Mouse (Mus musculus) limb, embryonic 13.5 days (tissue): ENCODE measurements around the gene Mrpl44. TPM values are rescaled to one million over a fixed set of nuclear protein-coding genes. Genes with fewer than 3 reads are reported as not detected.

Experiments used
- ATAC-seq: fragments of 200-750 bp; cut with Nextera tagmentation; 2 replicates; pipeline ENCODE4 v1.8.0; 2017; ENCODE audit warnings: low read depth, moderate number of reproducible peaks, moderate TSS enrichment; ENCODE audit not compliant: low FRiP score
- H3K27ac ChIP-seq: fragments of 300-500 bp; sonication (generic); 2 replicates; pipeline ENCODE4 v1.5.1; 2015; ENCODE audit warnings: inconsistent platforms, mild to moderate bottlenecking, moderate library complexity
- H3K27me3 ChIP-seq: fragments of 300-500 bp; sonication (generic); 2 replicates; pipeline ENCODE4 v1.6.1; 2015; ENCODE audit warnings: mild to moderate bottlenecking, inconsistent platforms
- H3K36me3 ChIP-seq: fragments of 300-500 bp; sonication (generic); 2 replicates; pipeline ENCODE4 v1.6.1; 2015; ENCODE audit warnings: inconsistent platforms, mild to moderate bottlenecking, moderate library complexity
- H3K4me1 ChIP-seq: fragments of 300-500 bp; sonication (generic); 2 replicates; pipeline ENCODE4 v1.6.1; 2015; ENCODE audit warnings: inconsistent platforms
- H3K4me2 ChIP-seq: fragments of 300-500 bp; sonication (generic); replicated peaks from 2 replicates; pipeline ENCODE4 v1.6.1; 2015; ENCODE audit warnings: inconsistent platforms, mild to moderate bottlenecking, moderate library complexity
- H3K4me3 ChIP-seq: fragments of 300-500 bp; sonication (generic); 2 replicates; pipeline ENCODE4 v1.5.1; 2015; ENCODE audit warnings: moderate library complexity, mild to moderate bottlenecking, inconsistent platforms
- H3K9ac ChIP-seq: fragments of 300-500 bp; sonication (generic); 2 replicates; pipeline ENCODE4 v1.6.1; 2015; ENCODE audit warnings: mild to moderate bottlenecking, inconsistent platforms
- H3K9me3 ChIP-seq: fragments of 300-500 bp; sonication (generic); 2 replicates; pipeline ENCODE4 v1.6.1; 2016; ENCODE audit warnings: inconsistent platforms
- WGBS: fragments of 180-500 bp; shearing (Covaris S2); methylation state at CpG from one replicate; pipeline ENCODE4 v1.1.7; 2015; 5-methylcytosine and 5-hydroxymethylcytosine counted together
- polyA plus RNA-seq: library from polyadenylated mRNA; unstranded; fragments of >200 nt; fragmentation: Nextera tagmentation; extraction: Ambion mirVana; gene quantifications from 2 replicates; pipeline ENCODE4 v1.2.1, GENCODE M21; 2015

Gene Mrpl44
- polyA plus RNA-seq, 1 experiment from 2014 or later, result 42.1 TPM

DNA sequence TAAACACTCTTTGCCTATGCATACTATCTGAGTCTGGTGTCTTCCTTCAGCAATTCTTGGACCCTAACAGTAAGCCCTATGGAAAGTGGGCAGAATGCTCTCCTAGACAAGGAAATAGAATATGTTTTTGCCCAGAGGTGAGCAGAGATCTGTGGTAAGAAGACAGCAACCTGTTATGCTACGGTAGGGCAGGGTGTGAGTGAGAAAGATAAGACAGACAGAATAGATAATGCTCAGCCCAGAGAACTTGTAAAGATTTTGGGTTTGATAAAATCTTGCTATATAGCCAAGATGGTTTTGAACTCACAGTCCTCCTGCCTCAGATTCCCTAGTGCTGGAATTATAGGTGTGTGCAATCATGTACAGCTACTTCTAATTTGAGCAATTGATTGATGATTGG lies 11.3 kb upstream of the Mrpl44 start:
- no peak overlapping the region for H3K4me3 ChIP-seq
- no peaks in the 10 kb centered on the region for H3K36me3 ChIP-seq
- no peak for ATAC-seq
- peaks cover 12% of the 10 kb centered on the region for H3K4me1 ChIP-seq
- no peak overlapping the region for H3K27ac ChIP-seq
- H3K27me3 ChIP-seq, result no peaks in the 10 kb centered on the region
- WGBS, result 85% methylated on average over 1 of the region's 1 CpGs
- no peaks in the 10 kb centered on the region for H3K9me3 ChIP-seq
- H3K4me2 ChIP-seq, result no peak overlapping the region
- no peak overlapping the region for H3K9ac ChIP-seq

DNA sequence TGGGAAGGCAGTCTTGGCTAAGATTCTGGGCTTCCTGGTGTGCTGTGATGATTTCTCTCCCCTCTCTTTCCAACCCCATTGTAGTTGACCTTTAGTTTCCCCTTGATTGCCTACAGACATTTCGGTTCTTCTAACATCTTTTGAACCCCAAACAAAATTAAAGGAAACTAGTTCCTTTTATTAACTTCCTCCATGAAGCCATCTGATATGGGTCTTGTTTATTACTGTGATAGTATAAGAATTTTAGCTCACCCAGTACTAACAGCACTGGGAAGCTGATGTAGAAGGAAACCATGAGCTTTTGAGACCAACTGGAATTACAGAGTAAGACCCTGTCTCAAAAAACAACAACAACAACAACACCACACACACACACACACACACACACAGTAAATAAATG lies 7.6 kb upstream of the Mrpl44 start:
- no peak for ATAC-seq
- H3K27ac ChIP-seq, result no peak overlapping the region
- H3K36me3 ChIP-seq, result no peaks in the 10 kb centered on the region
- no peak overlapping the region for H3K4me3 ChIP-seq
- H3K9ac ChIP-seq, result no peak overlapping the region
- no peaks in the 10 kb centered on the region for H3K4me1 ChIP-seq
- H3K9me3 ChIP-seq, result no peaks in the 10 kb centered on the region
- H3K4me2 ChIP-seq, result no peak overlapping the region
- 55% methylated on average over 1 of the region's 1 CpGs for WGBS
- no peaks in the 10 kb centered on the region for H3K27me3 ChIP-seq

DNA sequence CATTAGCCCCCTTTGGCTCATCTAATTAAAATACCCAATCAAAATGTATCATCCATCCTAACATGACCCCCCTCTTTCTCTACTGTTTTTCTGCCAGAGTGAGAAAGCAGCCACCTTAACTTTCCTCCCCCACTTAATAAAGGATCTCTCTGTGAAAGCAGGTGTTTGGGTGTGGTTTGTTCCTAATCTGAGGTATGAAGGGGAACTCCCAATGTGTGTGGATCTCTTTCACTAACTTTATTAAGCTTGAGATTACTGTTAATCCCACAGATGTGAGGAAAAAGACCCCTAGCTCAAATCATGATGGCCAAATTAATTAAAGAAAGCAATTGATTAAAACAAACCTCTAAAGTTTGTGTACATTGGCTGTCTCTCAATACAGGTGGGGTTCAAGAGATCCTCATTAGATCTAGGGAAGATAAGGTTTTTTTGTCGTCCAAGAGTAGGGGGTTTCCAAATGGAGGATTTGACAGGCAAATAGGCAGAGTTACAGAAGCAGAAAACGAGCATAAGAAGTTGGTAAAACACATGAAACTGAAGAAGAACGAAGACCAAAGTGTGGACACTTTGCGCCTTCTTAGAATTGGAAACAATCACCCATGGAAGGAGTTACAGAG lies 1.5 kb upstream of the Mrpl44 start:
- ATAC-seq, result no peak

DNA sequence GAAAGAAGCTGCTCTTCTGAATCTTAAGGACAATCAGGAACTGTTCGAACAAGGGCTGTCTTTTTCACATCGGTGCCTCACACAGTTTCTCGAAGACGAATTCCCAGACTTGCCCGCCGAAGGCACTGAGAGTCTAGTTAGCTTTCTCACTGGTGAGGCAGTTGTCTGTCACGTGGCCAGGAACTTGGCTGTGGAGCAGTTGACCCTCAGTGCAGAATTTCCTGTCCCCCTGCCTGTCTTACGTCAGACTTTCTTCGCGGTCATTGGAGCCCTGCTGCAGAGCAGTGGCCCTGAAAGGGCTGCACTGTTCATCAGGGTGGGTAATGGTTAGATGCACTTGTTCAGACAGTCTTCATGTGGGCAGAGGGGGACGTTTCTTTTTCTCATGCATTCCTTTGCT lies 2.2 kb downstream of the Mrpl44 start:
- 88% methylated on average over 11 of the region's 11 CpGs for WGBS
- peaks cover 10% of the 10 kb centered on the region; the same call in 1 of the 2 replicates for H3K4me1 ChIP-seq
- H3K9ac ChIP-seq, result no peak overlapping the region
- H3K27me3 ChIP-seq, result no peaks in the 10 kb centered on the region
- no peak for ATAC-seq
- no peak overlapping the region for H3K27ac ChIP-seq
- no peaks in the 10 kb centered on the region for H3K9me3 ChIP-seq
- H3K4me3 ChIP-seq, result no peak overlapping the region
- peaks cover 50% of the 10 kb centered on the region for H3K36me3 ChIP-seq
- H3K4me2 ChIP-seq, result no peak overlapping the region

More for the DNA sequence above, 1.5 kb upstream of the Mrpl44 start:
- 81% methylated on average over 4 of the region's 4 CpGs for WGBS
- Histone ChIP-seq H3K9ac (no peak overlapping the region), H3K4me1 (peaks cover 4% of the 10 kb centered on the region; the same call in 1 of the 2 replicates), H3K27ac (no peak overlapping the region), H3K36me3 (peaks cover 14% of the 10 kb centered on the region), H3K9me3 (no peaks in the 10 kb centered on the region), H3K27me3 (no peaks in the 10 kb centered on the region), H3K4me2 (no peak overlapping the region), H3K4me3 (no peak overlapping the region)

DNA sequence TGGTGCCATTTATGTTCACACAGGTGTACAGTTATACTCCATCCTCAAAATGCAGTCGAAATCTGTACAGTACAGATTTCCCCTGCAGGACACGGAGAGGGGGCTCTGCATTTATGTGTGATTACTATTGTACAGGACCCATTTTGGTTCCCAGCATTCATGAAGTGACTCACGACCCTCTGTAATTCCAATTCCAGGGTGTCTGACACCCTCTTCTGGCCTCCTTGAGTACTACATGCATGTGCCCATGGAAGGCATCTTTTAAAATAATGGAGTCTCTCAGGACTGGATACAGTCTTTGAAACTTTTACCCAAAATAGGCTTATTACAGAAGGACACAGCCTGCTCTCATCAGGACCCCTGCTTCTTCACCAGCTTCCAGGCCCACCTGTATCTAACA lies 6.6 kb downstream of the Mrpl44 start:
- Histone ChIP-seq H3K4me3 (no peak overlapping the region), H3K9ac (no peak overlapping the region), H3K36me3 (peaks cover 57% of the 10 kb centered on the region), H3K9me3 (no peaks in the 10 kb centered on the region), H3K4me1 (peaks cover 7% of the 10 kb centered on the region; the same call in 1 of the 2 replicates), H3K4me2 (no peak overlapping the region), H3K27ac (no peak overlapping the region), H3K27me3 (no peaks in the 10 kb centered on the region)
- 83% methylated on average over 3 of the region's 3 CpGs for WGBS
- ATAC-seq, result no peak

DNA sequence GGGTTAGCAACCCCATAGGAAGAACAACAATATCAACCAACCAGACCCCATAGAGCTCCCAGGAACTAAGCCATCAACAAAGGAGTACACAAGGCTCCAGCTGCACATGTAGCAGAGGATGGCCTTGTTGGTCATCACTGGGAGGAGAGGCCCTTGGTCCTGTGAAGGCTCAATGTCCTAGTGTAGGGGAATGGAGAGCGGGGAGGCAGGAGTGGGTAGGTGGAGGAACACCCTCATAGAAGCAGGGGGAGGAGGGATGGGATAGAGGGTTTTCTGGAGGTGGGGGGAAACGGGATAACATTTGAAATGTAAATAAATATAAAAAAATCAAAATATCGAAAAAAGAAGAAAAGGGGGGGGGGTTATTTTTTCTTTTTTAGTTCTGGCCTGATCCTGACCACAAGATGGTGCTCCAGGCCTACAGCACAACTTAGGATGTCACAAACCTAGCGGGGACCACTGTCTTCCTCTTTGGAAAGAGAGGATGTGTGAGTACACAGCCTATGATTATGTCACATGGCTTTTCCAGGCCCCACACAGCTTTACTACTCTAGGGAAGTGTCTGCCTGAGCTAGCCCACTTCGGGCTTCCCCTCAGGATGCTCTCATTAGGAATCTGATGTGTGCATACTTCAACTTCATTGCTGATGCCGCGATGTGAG lies 10.6 kb downstream of the Mrpl44 start:
- WGBS, result 65% methylated on average over 7 of the region's 7 CpGs
- Histone ChIP-seq H3K4me3 (no peak overlapping the region), H3K36me3 (peaks cover 21% of the 10 kb centered on the region), H3K9me3 (no peaks in the 10 kb centered on the region), H3K9ac (no peak overlapping the region), H3K27ac (no peak overlapping the region), H3K4me2 (no peak overlapping the region), H3K27me3 (no peaks in the 10 kb centered on the region), H3K4me1 (no peaks in the 10 kb centered on the region)
- peak; percentile 66; the same call in 1 of the 2 replicates for ATAC-seq

DNA sequence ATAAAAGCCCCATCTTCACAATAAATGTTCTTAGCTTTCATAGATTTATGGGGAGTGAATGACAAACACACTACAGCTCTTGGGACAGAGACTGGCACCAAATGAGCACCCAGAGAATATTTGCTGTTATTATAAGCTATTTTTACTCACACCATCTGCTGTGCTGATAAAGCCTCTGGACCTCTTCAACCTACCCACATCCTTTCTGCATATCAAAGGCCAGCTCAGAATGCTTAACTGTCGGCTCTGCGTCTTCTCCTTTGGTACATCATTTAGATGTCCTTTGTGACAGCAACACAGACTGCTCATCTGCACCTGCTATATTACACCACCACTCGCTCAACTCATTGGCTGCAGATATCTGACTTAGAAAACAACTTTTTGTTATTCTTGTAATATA lies 21.3 kb downstream of the Mrpl44 start:
- ATAC-seq, result no peak
- Histone ChIP-seq H3K9ac (no peak overlapping the region), H3K4me2 (no peak overlapping the region), H3K4me1 (no peaks in the 10 kb centered on the region), H3K27ac (no peak overlapping the region), H3K9me3 (no peaks in the 10 kb centered on the region), H3K27me3 (no peaks in the 10 kb centered on the region), H3K36me3 (peaks cover 40% of the 10 kb centered on the region), H3K4me3 (no peak overlapping the region)
- 92% methylated on average over 3 of the region's 3 CpGs for WGBS

DNA sequence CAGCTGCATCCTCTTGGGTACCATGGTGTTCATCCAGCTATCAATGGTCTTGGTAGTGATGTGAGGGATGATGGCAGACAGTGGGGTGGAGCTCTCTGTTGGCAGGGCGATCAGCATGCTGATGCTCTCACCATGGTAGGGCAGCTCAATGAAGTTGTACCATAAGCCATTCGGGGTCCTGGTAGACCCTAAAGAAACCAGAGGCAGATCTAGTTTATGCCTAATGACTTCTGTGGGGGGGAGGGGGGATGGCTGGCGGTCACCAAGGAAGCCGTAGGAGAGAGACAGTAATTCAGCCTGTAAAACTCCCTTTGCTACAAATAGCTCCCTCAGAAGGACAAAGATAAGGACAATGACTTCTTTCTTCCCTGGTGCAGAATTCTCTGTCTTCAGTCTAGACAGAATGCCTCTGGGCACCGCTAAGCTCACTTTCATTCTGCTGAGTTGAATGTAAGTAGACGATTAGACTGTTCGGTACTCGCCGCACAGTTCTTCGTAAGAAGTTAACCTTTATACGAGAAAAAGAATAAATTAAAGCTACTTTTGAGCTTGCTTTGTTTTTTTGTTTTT lies 27.1 kb downstream of the Mrpl44 start:
- H3K9me3 ChIP-seq, result no peaks in the 10 kb centered on the region

DNA sequence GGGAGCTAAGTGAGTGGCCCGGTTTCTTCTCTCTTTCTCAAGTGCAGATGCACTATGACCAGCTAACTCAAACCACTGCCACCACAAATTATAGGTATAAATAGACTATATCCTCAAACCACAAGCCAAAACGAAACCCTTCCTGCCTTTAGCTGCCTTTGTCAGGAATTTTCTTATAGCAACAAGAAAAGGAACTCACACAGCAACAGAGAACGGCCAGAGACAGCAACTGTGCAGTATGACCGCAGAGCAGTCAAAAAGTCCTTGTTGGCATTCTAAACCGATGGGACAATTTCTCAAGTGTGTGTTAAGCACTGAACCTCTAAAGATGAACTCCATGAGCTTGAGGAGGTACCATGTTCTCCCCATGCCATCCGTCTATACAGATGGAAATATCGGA lies 27.8 kb downstream of the Mrpl44 start:
- no peaks in the 10 kb centered on the region for H3K27me3 ChIP-seq
- H3K9me3 ChIP-seq, result no peaks in the 10 kb centered on the region
- no peak overlapping the region for H3K4me2 ChIP-seq
- 86% methylated on average over 7 of the region's 7 CpGs for WGBS
- no peak overlapping the region for H3K27ac ChIP-seq
- H3K4me3 ChIP-seq, result no peak overlapping the region
- ATAC-seq, result no peak
- H3K9ac ChIP-seq, result no peak overlapping the region
- peaks cover 31% of the 10 kb centered on the region for H3K36me3 ChIP-seq
- H3K4me1 ChIP-seq, result no peaks in the 10 kb centered on the region

More for the DNA sequence above, 27.1 kb downstream of the Mrpl44 start:
- no peaks in the 10 kb centered on the region for H3K27me3 ChIP-seq
- no peak overlapping the region for H3K27ac ChIP-seq
- H3K4me1 ChIP-seq, result no peaks in the 10 kb centered on the region
- 89% methylated on average over 11 of the region's 11 CpGs for WGBS
- no peak overlapping the region for H3K4me3 ChIP-seq
- ATAC-seq, result no peak
- no peak overlapping the region for H3K4me2 ChIP-seq
- no peak overlapping the region for H3K9ac ChIP-seq
- H3K36me3 ChIP-seq, result peaks cover 35% of the 10 kb centered on the region

DNA sequence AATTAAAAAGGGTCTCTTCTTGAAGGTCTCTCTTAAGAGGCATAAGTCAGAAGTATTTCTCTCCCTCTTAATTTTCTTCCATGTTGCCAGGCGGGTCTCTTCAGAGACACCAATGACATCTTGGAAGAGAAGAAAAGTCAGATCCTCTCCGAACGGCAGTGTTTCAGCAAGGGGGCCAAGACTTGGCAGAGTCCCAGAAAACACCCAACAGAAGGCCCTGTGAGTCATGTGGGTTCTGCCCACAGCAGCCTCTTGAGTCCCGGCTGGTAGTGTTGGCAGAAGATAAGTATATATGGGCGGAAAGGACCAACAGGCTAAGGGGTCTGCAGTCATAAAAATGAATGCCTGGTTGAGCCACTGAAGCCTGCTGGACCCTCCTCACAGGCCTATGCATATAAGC lies 31.0 kb downstream of the Mrpl44 start:
- Histone ChIP-seq H3K27me3 (no peaks in the 10 kb centered on the region), H3K4me3 (no peak overlapping the region), H3K4me2 (no peak overlapping the region), H3K4me1 (no peaks in the 10 kb centered on the region), H3K9ac (no peak overlapping the region), H3K9me3 (no peaks in the 10 kb centered on the region), H3K36me3 (peaks cover 25% of the 10 kb centered on the region), H3K27ac (no peak overlapping the region)
- ATAC-seq, result no peak
- WGBS, result 80% methylated on average over 5 of the region's 5 CpGs

DNA sequence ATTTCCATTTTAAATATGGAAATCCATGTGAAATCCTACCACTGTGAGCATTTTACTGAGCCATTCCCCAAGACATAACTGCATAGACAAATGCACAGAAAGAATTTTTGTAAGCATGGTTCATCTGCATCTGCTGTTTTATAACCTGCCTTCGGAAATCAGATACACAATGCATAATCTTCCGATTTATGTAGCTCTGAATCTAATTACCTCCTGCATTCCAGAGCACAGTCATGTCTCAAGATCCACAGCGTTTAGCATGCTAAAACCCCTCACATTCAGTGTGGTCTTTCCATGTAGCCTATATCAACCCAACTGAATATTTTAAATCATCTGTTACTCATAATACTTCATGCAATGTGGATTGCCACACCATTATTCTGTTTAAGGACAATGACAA lies 33.6 kb downstream of the Mrpl44 start:
- no peaks in the 10 kb centered on the region for H3K9me3 ChIP-seq
- ATAC-seq, result no peak
- no peak overlapping the region for H3K27ac ChIP-seq
- H3K4me1 ChIP-seq, result no peaks in the 10 kb centered on the region
- H3K36me3 ChIP-seq, result peaks cover 25% of the 10 kb centered on the region
- no peak overlapping the region for H3K4me2 ChIP-seq
- no peaks in the 10 kb centered on the region for H3K27me3 ChIP-seq
- no peak overlapping the region for H3K4me3 ChIP-seq
- H3K9ac ChIP-seq, result no peak overlapping the region
- WGBS, result 64% methylated on average over 3 of the region's 3 CpGs

DNA sequence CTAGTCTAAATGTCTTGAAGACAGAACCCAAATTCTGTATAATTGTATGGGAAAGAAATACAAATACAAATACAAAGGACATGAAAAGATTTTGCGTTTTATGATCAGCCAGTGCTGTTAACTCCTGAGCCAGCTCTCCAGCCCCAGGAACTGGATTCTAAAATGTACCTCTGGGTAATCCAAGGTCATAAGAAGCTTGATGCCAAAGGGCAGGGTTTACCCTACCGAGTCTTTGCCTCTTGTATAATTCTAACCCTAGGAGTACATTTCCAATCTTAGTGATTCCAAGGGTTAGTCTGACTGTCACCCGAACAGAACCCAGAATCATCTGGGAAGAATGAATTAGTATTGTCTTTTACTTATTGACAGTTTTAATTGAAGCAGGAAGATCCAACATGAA lies 39.6 kb downstream of the Mrpl44 start:
- Histone ChIP-seq H3K4me3 (no peak overlapping the region), H3K36me3 (peaks cover 56% of the 10 kb centered on the region), H3K4me1 (no peaks in the 10 kb centered on the region), H3K9ac (no peak overlapping the region), H3K27ac (no peak overlapping the region), H3K9me3 (no peaks in the 10 kb centered on the region), H3K4me2 (no peak overlapping the region), H3K27me3 (peaks cover 12% of the 10 kb centered on the region; the same call in 1 of the 2 replicates)
- WGBS, result 85% methylated on average over 3 of the region's 3 CpGs
- ATAC-seq, result no peak
